In the genomic region with DNA sequence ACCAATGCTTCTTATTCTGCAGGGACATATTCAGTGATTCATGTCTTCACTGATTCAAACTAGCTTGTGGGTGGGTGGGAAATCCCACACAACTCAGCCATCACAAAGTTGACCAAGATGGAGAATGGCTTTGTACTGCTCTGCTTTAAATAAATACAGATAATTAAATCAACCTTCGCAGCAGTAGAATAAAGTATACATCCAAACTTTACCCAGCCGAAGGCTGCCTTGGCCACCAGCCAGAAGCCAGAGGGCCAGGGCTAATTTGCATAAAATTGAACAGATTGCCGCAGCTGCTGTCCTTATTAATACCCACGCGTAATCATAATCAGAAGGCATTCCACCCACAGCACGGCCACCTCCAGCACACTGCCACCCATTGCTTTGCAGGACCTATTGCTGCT, we compare ENCODE assay signal across 9 mouse cellular contexts.
A peak's percentile ranks its signal among the peaks of the same experiment; 100 is the strongest.
DNase-seq lines count a peak whose midpoint lies in the region; ATAC-seq and TF ChIP-seq lines count a peak whose summit lies in the region.
"Had no signal": no experiment of that assay in that cellular context is flagged by ENCODE, and none has a peak within 500 bp of the region (broad histone marks: within the 10 kb centered on the region; RNA-seq: fewer than 3 reads in every experiment).

No protein-coding gene starts in this region.

- intact Hi-C loops in gastrocnemius, adult 2 months (cut with DNase I), result no loop called here

- no peak overlapping the region for H3K27ac ChIP-seq in gastrocnemius, adult 2 months
- H3K27ac ChIP-seq in heart, embryonic 14.5 days (replicated peaks in 1 of 2; ENCODE audit: control insufficient read depth in 1 of 2, insufficient read depth in 1 of 2, low read depth in 2 of 2, low read length in 2 of 2), result no peak overlapping the region
- H3K27ac ChIP-seq: liver, embryonic 14.5 days had no signal

- DNase-seq in gastrocnemius, adult 2 months, result peak; percentile 18
- no peak for DNase-seq in gastrocnemius, postnatal 25 days
- peak; percentile 3 for DNase-seq in cerebellum, adult 9-10 months
- peak; percentile 42 to 51 for DNase-seq in layer of hippocampus, postnatal 36 days
- DNase-seq in retina, postnatal 1 day, result peak; percentile 92
- DNase-seq in urinary bladder, postnatal 36 days (ENCODE audit: low spot score in 2 of 2), result no peak

- peaks cover 6% of the 10 kb centered on the region for H3K9me3 ChIP-seq in heart, embryonic 14.5 days (ENCODE audit: control insufficient read depth, low read length)

- H3K9ac ChIP-seq in heart, embryonic 14.5 days (ENCODE audit: low read length), result no peak overlapping the region
- H3K9ac ChIP-seq: liver, embryonic 14.5 days had no signal

- H3K36me3 ChIP-seq in heart, embryonic 14.5 days (ENCODE audit: control insufficient read depth, insufficient read depth, low read length), result no peaks in the 10 kb centered on the region

- no peak for ATAC-seq in heart, embryonic 14.5 days (ENCODE audit: insufficient number of reproducible peaks, insufficient read depth, low FRiP score, low read depth)
- no peak for ATAC-seq in inflammation-experienced regulatory T-cells, adult 6 months

- H3K4me3 ChIP-seq in gastrocnemius, adult 2 months, result peak overlapping the region; percentile 59
- peak overlapping the region in 1 of 2 experiments; percentile 7; a peak in 1 of 4 replicates for H3K4me3 ChIP-seq in heart, embryonic 14.5 days (ENCODE audit: control insufficient read depth in 1 of 2, insufficient read depth in 1 of 2, low read depth in 1 of 2, low read length in 2 of 2)

- H3K4me2 ChIP-seq in heart, embryonic 14.5 days (ENCODE audit: low read length), result peak overlapping the region; percentile 56

- 37% methylated on average over 6 of the region's 6 CpGs for WGBS in heart, embryonic 14.5 days

- H3K4me1 ChIP-seq in heart, embryonic 14.5 days (ENCODE audit: control insufficient read depth in 2 of 2, insufficient read depth in 2 of 2, low read length in 2 of 2), result peaks cover 4 to 12% of the 10 kb centered on the region in 2 experiments; a peak in 3 of 4 replicates

- H3K27me3 ChIP-seq in heart, embryonic 14.5 days (ENCODE audit: control insufficient read depth, insufficient read depth, low read length), result peaks cover 43% of the 10 kb centered on the region

- TF ChIP-seq CTCF in gastrocnemius, adult 2 months (IDR thresholded peaks at IDR 0.05), result no peak

Comparison
In these comparisons a context has a peak if more than half of its experiments do, and no peak if none do; other contexts are left out.
1. DNase-seq: peak in gastrocnemius, adult 2 months (single experiment), cerebellum, adult 9-10 months (single experiment), layer of hippocampus, postnatal 36 days (2 of 2) and retina, postnatal 1 day (single experiment); none in gastrocnemius, postnatal 25 days (single experiment) and urinary bladder, postnatal 36 days (0 of 2).